Comparison of ENCODE assay signal across 22 mouse cellular contexts in the genomic region with DNA sequence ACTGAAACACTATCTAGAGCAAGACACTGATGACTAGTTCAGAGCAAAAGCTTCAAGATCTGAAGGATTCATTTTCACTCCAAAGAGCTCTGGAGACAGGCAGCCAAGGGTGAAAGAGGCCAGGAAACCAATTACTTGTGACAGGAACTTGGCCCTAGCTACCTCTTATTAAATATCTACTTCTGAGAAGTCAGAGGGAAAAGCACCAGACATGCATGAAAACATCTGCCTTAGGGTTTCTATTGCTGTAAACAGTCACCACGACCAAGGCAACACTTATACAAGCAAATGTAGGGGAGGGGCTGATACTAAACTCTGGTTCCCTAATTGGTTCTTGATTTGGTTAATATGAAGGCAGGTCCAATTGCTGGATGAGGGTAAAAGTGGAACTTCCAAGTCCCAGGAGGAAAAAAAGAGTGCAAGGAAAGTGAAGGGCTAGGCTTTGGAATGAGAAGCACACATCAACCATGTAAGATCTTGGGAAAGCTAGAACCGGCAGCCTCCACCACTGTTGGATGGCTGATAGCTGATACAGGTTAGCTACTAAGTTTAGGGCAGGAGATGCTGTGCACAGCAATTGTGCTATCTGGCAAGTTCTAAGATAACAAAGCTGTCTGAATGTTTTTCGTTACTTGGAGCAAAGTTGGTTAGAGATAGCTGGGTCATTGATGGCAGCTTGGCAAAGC. TPM values are rescaled to one million over a fixed set of nuclear protein-coding genes. Genes with fewer than 3 reads are reported as not detected.
DNase-seq lines count a peak whose midpoint lies in the region; ATAC-seq and TF ChIP-seq lines count a peak whose summit lies in the region.
"Had no signal": no experiment of that assay in that cellular context is flagged by ENCODE, and none has a peak within 500 bp of the region (broad histone marks: within the 10 kb centered on the region; RNA-seq: fewer than 3 reads in every experiment).

No protein-coding gene starts in this region.

- no peaks in the 10 kb centered on the region for H3K4me1 ChIP-seq in lung, embryonic 14.5 days (ENCODE audit: insufficient read depth)
- no peaks in the 10 kb centered on the region for H3K4me1 ChIP-seq in kidney, postnatal 0 days (replicated peaks; ENCODE audit: insufficient read depth, low read length)
- H3K4me1 ChIP-seq: embryonic facial prominence, embryonic 13.5 days; hindbrain, embryonic 12.5 days; limb, embryonic 10.5 days; liver, embryonic 13.5 days had no signal

- H3K27ac ChIP-seq in lung, embryonic 14.5 days (ENCODE audit: low read depth): no peak overlapping the region
- no peak overlapping the region for H3K27ac ChIP-seq in kidney, postnatal 0 days
- H3K27ac ChIP-seq: embryonic facial prominence, embryonic 13.5 days; heart, adult 2 months; hindbrain, embryonic 12.5 days; layer of hippocampus, adult 2 months; left cerebral cortex, adult 2 months; limb, embryonic 10.5 days; liver, embryonic 13.5 days had no signal

- H3K4me3 ChIP-seq in lung, embryonic 14.5 days (ENCODE audit: low read depth, low read length): no peak overlapping the region
- no peak overlapping the region for H3K4me3 ChIP-seq in kidney, postnatal 0 days (replicated peaks; ENCODE audit: low read depth, low read length)
- H3K4me3 ChIP-seq: embryonic facial prominence, embryonic 13.5 days; heart, adult 2 months; hindbrain, embryonic 12.5 days; layer of hippocampus, adult 2 months; left cerebral cortex, adult 2 months; limb, embryonic 10.5 days; liver, embryonic 13.5 days; myocyte had no signal

- in situ Hi-C loops in Patski (cut with MboI; ENCODE audit: low pct_unique_long_range_greater_than_20kb): no loop called here

- no peak for ATAC-seq in lung, embryonic 14.5 days (ENCODE audit: insufficient read depth)
- ATAC-seq in Patski: peak; percentile 57
- ATAC-seq in kidney, postnatal 0 days (replicated peaks; ENCODE audit: low FRiP score, low read depth): no peak
- ATAC-seq: activated CD4-positive, CD25-positive, alpha-beta regulatory T cell, adult 4 months had no signal

- WGBS in lung, embryonic 14.5 days: 60% methylated on average over 3 of the region's 3 CpGs
- WGBS in kidney, postnatal 0 days: 58% methylated on average over 3 of the region's 3 CpGs

- peak; percentile 50 for DNase-seq in lung, embryonic 14.5 days
- DNase-seq in lung, postnatal 4 days: no peak
- peak; percentile 55 for DNase-seq in Patski (ENCODE audit: low read depth, low spot score)
- peak; percentile 83 for DNase-seq in kidney, postnatal 0 days (ENCODE audit: low spot score)
- DNase-seq in skeletal muscle tissue, adult 2 months (ENCODE audit: low read depth, low spot score): peak; percentile 26
- DNase-seq in layer of hippocampus, adult 9-10 months (ENCODE audit: low spot score): no peak
- no peak for DNase-seq in spleen, adult 18-20 months
- DNase-seq: adrenal gland, postnatal 25 days; cerebellum, adult 8-10 months; gastrocnemius, postnatal 10 days; heart, adult 2 months; liver, embryonic 13.5 days; midbrain, embryonic 14.5 days; right cerebral cortex, postnatal 4 days had no signal

- no peak for TF ChIP-seq CTCF in lung, embryonic 14.5 days (IDR thresholded peaks at IDR 0.05; ENCODE audit: low read depth)
- no peak for TF ChIP-seq CTCF in Patski (IDR thresholded peaks at IDR 0.05)
- TF ChIP-seq CTCF in kidney, postnatal 0 days (IDR thresholded peaks at IDR 0.05; ENCODE audit: low read depth): no peak

- no peaks in the 10 kb centered on the region for H3K36me3 ChIP-seq in lung, embryonic 14.5 days (ENCODE audit: insufficient read depth)
- no peaks in the 10 kb centered on the region for H3K36me3 ChIP-seq in kidney, postnatal 0 days (ENCODE audit: insufficient read depth, low read length)
- H3K36me3 ChIP-seq: embryonic facial prominence, embryonic 13.5 days; hindbrain, embryonic 12.5 days; limb, embryonic 10.5 days; liver, embryonic 13.5 days had no signal

- no peaks in the 10 kb centered on the region for H3K9me3 ChIP-seq in lung, embryonic 14.5 days (ENCODE audit: low read depth, low read length)
- H3K9me3 ChIP-seq in kidney, postnatal 0 days (replicated peaks; ENCODE audit: low read length): no peaks in the 10 kb centered on the region
- H3K9me3 ChIP-seq: embryonic facial prominence, embryonic 13.5 days; hindbrain, embryonic 12.5 days; limb, embryonic 10.5 days; liver, embryonic 13.5 days had no signal

- POLR2A ChIA-PET in Patski (lab: Charles Lee): interaction anchor here (0.6 to 1.0 kb wide), 2 partner anchors 9 to 231 kb away, joined by 3 read pairs; no protein-coding TSS in a partner anchor

- no peaks in the 10 kb centered on the region for H3K27me3 ChIP-seq in lung, embryonic 14.5 days (ENCODE audit: insufficient read depth, low read length)
- no peaks in the 10 kb centered on the region for H3K27me3 ChIP-seq in Patski
- H3K27me3 ChIP-seq in kidney, postnatal 0 days (ENCODE audit: insufficient read depth, low read length): no peaks in the 10 kb centered on the region
- H3K27me3 ChIP-seq: CH12.LX; liver, embryonic 13.5 days had no signal

- CTCF ChIA-PET in Patski (lab: Charles Lee): no interaction called here

- no peak overlapping the region for H3K4me2 ChIP-seq in lung, embryonic 14.5 days
- H3K4me2 ChIP-seq in kidney, postnatal 0 days (ENCODE audit: low read length): no peak overlapping the region
- H3K4me2 ChIP-seq: embryonic facial prominence, embryonic 13.5 days; hindbrain, embryonic 12.5 days; liver, embryonic 13.5 days had no signal

- no peak overlapping the region for H3K9ac ChIP-seq in lung, embryonic 14.5 days
- no peak overlapping the region for H3K9ac ChIP-seq in kidney, postnatal 0 days (ENCODE audit: low read depth, low read length)
- H3K9ac ChIP-seq: embryonic facial prominence, embryonic 13.5 days; hindbrain, embryonic 12.5 days; liver, embryonic 13.5 days had no signal

RNA-seq across cellular contexts. Expression of gene Nupl2, which starts 49.2 kb away (rescaled TPM):
- 20.6 and 21.0 TPM in 2 replicates for polyA plus RNA-seq in lung, embryonic 14.5 days (2014; fragmentation: Nextera tagmentation; extraction: Ambion mirVana)
- 9.0 TPM for polyA plus RNA-seq in Patski (2021)
- polyA plus RNA-seq in kidney, postnatal 0 days (2015; fragmentation: Nextera tagmentation; extraction: Ambion mirVana): 11.2 and 11.7 TPM in 2 replicates

Comparison
In these comparisons a context has a peak if more than half of its experiments do, and no peak if none do; other contexts are left out.
1. DNase-seq: peak in lung, embryonic 14.5 days (single experiment), Patski (single experiment), kidney, postnatal 0 days (single experiment) and skeletal muscle tissue, adult 2 months (single experiment); none in lung, postnatal 4 days (0 of 2), layer of hippocampus, adult 9-10 months (single experiment) and spleen, adult 18-20 months (0 of 2).